Mouse (Mus musculus): ENCODE measurements around the gene Gosr1.
"Not testable (repeated sequence)": the region's sequence is repeated elsewhere in the genome, so short reads cannot be mapped to it uniquely, and the experiment has no call there.

Gene Gosr1

DNA sequence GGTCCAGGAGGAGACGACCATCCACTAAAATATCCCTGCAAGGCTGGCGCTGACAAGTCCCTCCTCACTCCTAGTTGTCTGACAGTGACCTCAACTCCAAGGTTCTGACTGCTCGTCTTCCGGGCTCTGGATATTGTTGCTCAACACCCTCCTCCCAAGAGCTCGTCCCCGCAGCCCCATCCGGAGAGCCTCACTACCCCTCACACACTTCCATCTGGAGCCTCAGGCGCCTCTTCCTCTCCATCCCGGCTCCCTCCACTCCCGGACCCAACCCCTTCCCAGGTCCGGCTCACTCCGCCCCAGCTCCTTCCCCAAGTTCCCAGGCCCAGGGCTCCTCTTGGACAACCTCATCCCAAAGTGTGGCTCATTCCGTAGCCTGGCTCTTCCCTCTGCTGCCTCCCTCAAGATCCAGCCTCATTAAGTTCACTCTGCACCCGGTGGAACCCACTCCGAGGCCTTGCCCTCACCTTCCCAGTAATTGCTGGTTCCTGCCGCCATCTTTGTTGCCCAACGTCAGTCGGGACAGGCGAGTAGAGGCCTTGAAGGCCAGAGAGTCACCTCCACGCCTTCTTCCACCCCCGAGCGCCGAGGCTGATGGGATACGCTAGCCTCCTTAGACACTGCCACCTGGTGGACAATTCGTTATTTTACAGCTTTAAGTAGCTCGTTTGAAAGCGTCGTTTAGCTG lies at the start of gene Gosr1:
TSS of gene Gosr1 (minus strand) at position 527 of the 688 bp plus-strand sequence.
- DNase-seq (ENCODE audit: low spot score in 2 of 2): peak; percentile 80 to 89

GRCm38 (mm10) chr11:76810706-76811495 lies 47.5 kb upstream of the Gosr1 start:
- DNase-seq (ENCODE audit: low spot score in 2 of 2): peak in 1 of 2 experiments; percentile 19

GRCm38 (mm10) chr11:76809450-76809849 lies 46.1 kb upstream of the Gosr1 start:
- DNase-seq (ENCODE audit: low spot score in 2 of 2): no peak

- no peak for DNase-seq (ENCODE audit: low spot score in 2 of 2)
Measured at GRCm38 (mm10) chr11:76808550-76808949, 45.2 kb upstream of the Gosr1 start.

GRCm38 (mm10) chr11:76807007-76807679 lies 43.8 kb upstream of the Gosr1 start:
- no peak for DNase-seq (ENCODE audit: low spot score in 2 of 2)

GRCm38 (mm10) chr11:76806026-76806425 lies 42.6 kb upstream of the Gosr1 start:
- DNase-seq (ENCODE audit: low spot score in 2 of 2): no peak

- DNase-seq (ENCODE audit: low spot score in 2 of 2): not testable (repeated sequence)
Measured at GRCm38 (mm10) chr11:76805072-76805471, 41.7 kb upstream of the Gosr1 start.

DNA sequence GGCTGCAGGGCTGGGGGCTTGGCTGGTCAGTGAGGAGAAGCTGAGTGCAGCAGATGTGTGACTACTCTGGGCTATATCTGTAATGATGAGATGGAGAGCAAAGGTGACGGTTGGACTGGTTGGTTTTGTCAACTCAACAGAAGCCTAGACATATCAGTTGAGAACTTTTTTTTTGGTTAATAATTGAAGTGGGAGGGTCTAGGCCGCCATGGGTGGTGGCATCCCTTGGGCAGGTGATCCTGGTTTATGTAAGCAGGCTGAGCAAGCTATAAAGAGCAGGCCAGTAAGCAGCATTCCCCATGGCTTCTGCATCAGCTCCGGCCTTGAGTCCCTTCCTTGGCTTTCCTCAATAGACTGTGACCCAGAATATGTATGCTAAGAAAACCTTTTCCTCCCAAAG lies 39.9 kb upstream of the Gosr1 start:
- DNase-seq (ENCODE audit: low spot score in 2 of 2): no peak

GRCm38 (mm10) chr11:76797236-76797635 lies 33.9 kb upstream of the Gosr1 start:
- no peak for DNase-seq (ENCODE audit: low spot score in 2 of 2)

DNA sequence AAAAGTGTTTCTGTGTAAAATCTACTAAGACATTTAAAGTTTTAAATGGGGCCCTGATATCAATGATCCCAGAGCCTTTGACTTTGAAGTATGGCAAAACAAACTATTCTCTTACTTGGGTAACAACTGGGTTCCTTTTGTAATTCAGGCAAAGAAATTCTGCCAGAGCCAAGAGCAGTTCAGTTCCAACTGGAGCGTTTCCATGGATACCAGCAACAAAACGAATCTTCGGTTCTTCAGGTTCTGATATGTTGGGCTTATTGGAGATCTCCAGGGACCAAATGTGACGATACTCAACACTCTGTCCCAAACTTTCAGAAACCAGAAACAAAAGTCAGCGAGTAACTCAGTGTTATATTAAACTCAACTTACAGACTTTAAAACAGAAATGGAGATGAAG lies 31.9 kb upstream of the Gosr1 start:
- DNase-seq (ENCODE audit: low spot score in 2 of 2): peak in 1 of 2 experiments; percentile 25

- DNase-seq (ENCODE audit: low spot score in 2 of 2): peak in 1 of 2 experiments; percentile 19
Measured at GRCm38 (mm10) chr11:76791331-76791730, 28.0 kb upstream of the Gosr1 start.

GRCm38 (mm10) chr11:76789252-76789651 lies 25.9 kb upstream of the Gosr1 start:
- peak; percentile 18 to 23 for DNase-seq (ENCODE audit: low spot score in 2 of 2)

- no peak for DNase-seq (ENCODE audit: low spot score in 2 of 2)
Measured at GRCm38 (mm10) chr11:76775533-76775932, 12.2 kb upstream of the Gosr1 start.

- no peak for DNase-seq (ENCODE audit: low spot score in 2 of 2)
Measured at GRCm38 (mm10) chr11:76773811-76774210, 10.4 kb upstream of the Gosr1 start.

GRCm38 (mm10) chr11:76770566-76770965 lies 7.2 kb upstream of the Gosr1 start:
- DNase-seq (ENCODE audit: low spot score in 2 of 2): no peak

DNA sequence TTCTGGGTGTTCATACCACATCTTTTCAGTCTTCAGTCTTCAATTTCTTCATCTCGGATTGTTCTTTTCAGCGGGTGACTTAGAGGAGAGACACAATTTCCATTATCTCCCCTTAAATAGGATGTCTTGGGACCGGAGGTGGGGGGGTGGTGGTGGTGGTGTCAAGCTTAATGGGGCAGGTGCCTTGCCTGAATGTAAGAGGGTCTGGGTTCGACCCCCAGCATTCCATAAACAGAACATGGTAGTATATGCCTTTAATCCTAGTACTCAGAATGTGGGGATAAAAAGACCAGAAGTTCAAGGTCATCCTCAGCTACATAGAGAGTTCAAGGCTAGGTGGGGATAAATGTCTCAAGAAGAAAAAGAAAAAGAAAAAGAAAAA lies 353 bp upstream of the Gosr1 start:
- DNase-seq (ENCODE audit: low spot score in 2 of 2): no peak

DNA sequence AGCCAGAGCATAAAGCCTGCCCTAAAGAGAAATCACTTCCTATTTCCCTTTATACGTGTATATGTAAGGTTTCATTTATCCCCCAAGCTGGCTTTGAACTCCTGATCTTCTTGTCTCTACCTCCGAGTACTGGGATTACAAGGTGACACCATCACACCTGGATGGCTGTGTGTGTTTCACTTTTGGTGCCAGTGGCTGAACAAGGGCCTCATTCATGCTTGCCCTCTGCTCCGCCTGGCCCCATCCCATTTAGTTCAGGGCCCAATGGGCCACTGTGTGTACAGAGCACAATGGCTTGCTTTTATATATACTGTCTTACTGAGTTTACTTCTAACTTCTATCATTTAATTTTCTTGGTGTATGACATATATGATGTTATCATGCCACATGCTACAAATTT lies 11.1 kb downstream of the Gosr1 start:
- no peak for DNase-seq (ENCODE audit: low spot score in 2 of 2)

- no peak for DNase-seq (ENCODE audit: low spot score in 2 of 2)
Measured at GRCm38 (mm10) chr11:76748819-76749218, 14.6 kb downstream of the Gosr1 start.

DNA sequence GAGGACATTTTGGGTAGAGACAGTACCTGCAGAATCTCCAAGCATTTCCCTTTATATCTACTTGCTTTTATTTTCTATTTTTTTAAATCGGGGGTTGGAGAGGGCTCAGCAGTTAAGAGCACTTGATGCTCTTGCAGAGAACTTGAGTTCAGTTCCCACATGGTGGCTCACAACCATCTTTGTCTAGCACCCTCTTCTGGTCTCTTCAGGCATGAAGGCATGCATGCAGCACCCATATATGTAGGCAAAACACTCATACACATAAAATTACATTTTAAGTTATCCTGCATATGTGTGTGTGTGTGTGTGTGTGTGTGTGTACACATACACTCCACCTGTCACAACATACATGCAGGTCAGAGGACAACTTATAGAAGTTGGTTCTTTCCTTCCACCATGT lies 17.5 kb downstream of the Gosr1 start:
- no peak for DNase-seq (ENCODE audit: low spot score in 2 of 2)

DNA sequence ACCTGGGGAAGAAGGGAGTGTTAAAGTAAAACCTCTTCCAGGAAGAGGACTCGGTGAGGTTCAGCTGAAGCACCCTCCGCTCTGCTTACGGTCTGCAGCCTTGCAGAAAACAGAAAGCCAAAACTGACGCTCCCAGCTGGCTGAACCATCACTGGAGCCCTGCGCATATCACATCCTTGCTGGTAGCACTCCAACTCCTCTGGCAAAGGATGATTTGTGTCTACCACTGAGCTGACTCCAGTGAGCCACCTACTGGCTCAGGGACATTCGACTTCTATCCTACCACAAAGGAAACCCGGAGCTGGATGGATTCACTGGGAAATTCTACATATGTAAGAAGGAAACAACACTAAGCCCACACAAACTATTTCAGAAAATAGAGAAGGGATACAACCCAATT lies 18.8 kb downstream of the Gosr1 start:
- DNase-seq (ENCODE audit: low spot score in 2 of 2): peak in 1 of 2 experiments; percentile 34

DNA sequence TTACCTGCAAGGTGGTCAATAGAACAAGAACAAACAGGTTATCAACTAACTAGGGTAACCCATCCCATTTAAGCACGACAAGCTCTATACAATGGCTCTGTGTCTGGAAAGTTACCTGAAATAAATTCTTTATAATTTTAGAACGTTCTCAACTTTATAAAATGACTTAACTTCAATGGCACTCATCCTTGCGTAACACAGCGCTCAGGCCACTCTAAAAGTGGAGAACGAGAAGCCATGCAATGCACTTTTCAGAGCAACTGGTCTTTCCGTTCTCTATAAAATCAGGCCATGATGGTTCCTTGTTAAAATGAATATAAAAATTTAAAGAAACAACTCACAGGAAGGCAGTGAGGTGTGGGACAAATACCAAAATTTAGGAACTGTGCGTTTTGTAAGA lies 20.9 kb downstream of the Gosr1 start:
- no peak for DNase-seq (ENCODE audit: low spot score in 2 of 2)

- DNase-seq (ENCODE audit: low spot score in 2 of 2): no peak
Measured at GRCm38 (mm10) chr11:76739125-76739524, 24.3 kb downstream of the Gosr1 start.

Measured in urinary bladder, postnatal 36 days (tissue).